Comparison of ENCODE assay signal across 8 mouse cellular contexts in genomic region chr14:30716953-30717285, GRCm38 (mm10). TPM values are rescaled to one million over a fixed set of nuclear protein-coding genes. Genes with fewer than 3 reads are reported as not detected.
DNase-seq lines count a peak whose midpoint lies in the region; ATAC-seq and TF ChIP-seq lines count a peak whose summit lies in the region.

No protein-coding gene starts in this region.

- peak overlapping the region; percentile 75 for H3K4me2 ChIP-seq in hindbrain, embryonic 14.5 days (replicated peaks)
- H3K4me2 ChIP-seq in liver, embryonic 16.5 days (ENCODE audit: low read depth, low read length), result peak overlapping the region; percentile 99

- TF ChIP-seq CTCF in small intestine, adult 2 months (IDR thresholded peaks at IDR 0.05; ENCODE audit: extremely low read depth, insufficient read length, insufficient replicate concordance, low read depth, low read length), result no peak

- 6% methylated on average over 7 of the region's 7 CpGs for WGBS in hindbrain, embryonic 14.5 days
- 8% methylated on average over 7 of the region's 7 CpGs for WGBS in liver, embryonic 16.5 days (ENCODE audit: insufficient replicate concordance)
- 3% methylated on average over 7 of the region's 7 CpGs for WGBS in small intestine, adult 2 months

- ATAC-seq in hindbrain, embryonic 14.5 days (ENCODE audit: low FRiP score), result no peak
- ATAC-seq in liver, embryonic 16.5 days (ENCODE audit: low read depth), result peak; percentile 58

- no peaks in the 10 kb centered on the region for H3K27me3 ChIP-seq in hindbrain, embryonic 14.5 days (ENCODE audit: control insufficient read depth, insufficient read depth, low read length)
- peaks cover 10% of the 10 kb centered on the region for H3K27me3 ChIP-seq in liver, embryonic 16.5 days (ENCODE audit: control insufficient read depth, insufficient read depth, low read depth, low read length)
- peaks cover 5% of the 10 kb centered on the region; the same call in 1 of the 2 replicates for H3K27me3 ChIP-seq in small intestine, adult 2 months (ENCODE audit: control insufficient read depth, insufficient read depth, low read length)

- H3K4me3 ChIP-seq in hindbrain, embryonic 14.5 days (replicated peaks; ENCODE audit: low read length), result peak overlapping the region; percentile 83
- peak overlapping the region; percentile 95 for H3K4me3 ChIP-seq in liver, embryonic 16.5 days (ENCODE audit: low read depth, low read length)
- H3K4me3 ChIP-seq in small intestine, adult 2 months (ENCODE audit: low read depth, low read length), result peak overlapping the region; percentile 89

- no peak overlapping the region for H3K27ac ChIP-seq in hindbrain, embryonic 14.5 days
- H3K27ac ChIP-seq in liver, embryonic 16.5 days (ENCODE audit: low read length), result peak overlapping the region; percentile 89
- H3K27ac ChIP-seq in small intestine, adult 2 months (ENCODE audit: insufficient read depth, low read depth, low read length), result no peak overlapping the region

- H3K4me1 ChIP-seq in hindbrain, embryonic 14.5 days (replicated peaks; ENCODE audit: control insufficient read depth, insufficient read depth, low read length), result peaks cover 10% of the 10 kb centered on the region
- H3K4me1 ChIP-seq in liver, embryonic 16.5 days (ENCODE audit: control insufficient read depth, low read depth, low read length), result peaks cover 13% of the 10 kb centered on the region
- no peaks in the 10 kb centered on the region; the same call in 1 of the 2 replicates for H3K4me1 ChIP-seq in small intestine, adult 2 months (ENCODE audit: control insufficient read depth, insufficient read depth, insufficient read length, low read length)

- no peaks in the 10 kb centered on the region for H3K36me3 ChIP-seq in hindbrain, embryonic 14.5 days (replicated peaks; ENCODE audit: control insufficient read depth, insufficient read depth)
- H3K36me3 ChIP-seq in liver, embryonic 16.5 days (ENCODE audit: control insufficient read depth, insufficient read depth), result no peaks in the 10 kb centered on the region
- H3K36me3 ChIP-seq in small intestine, adult 2 months (ENCODE audit: control insufficient read depth, insufficient read depth, low read length), result no peaks in the 10 kb centered on the region

- peak; percentile 9 for DNase-seq in retina, adult 2 months (ENCODE audit: low read depth, low spot score)
- no peak for DNase-seq in retina, postnatal 1 day
- peak; percentile 40 for DNase-seq in c-Kit-positive CD71-positive TER-119-positive erythroid progenitor cells, embryonic 14.5 days (ENCODE audit: low spot score)
- no peak for DNase-seq in hindbrain, embryonic 14.5 days (ENCODE audit: low spot score)
- no peak for DNase-seq in layer of hippocampus, postnatal 14 days (ENCODE audit: low spot score in 2 of 2)
- no peak for DNase-seq in urinary bladder, postnatal 14 days (ENCODE audit: low spot score)

- H3K9me3 ChIP-seq in hindbrain, embryonic 14.5 days (ENCODE audit: control insufficient read depth, low read length), result no peaks in the 10 kb centered on the region
- no peaks in the 10 kb centered on the region for H3K9me3 ChIP-seq in liver, embryonic 16.5 days (replicated peaks; ENCODE audit: control insufficient read depth, low read length)

- no peak for TF ChIP-seq POLR2A in small intestine, adult 2 months (IDR thresholded peaks at IDR 0.05; ENCODE audit: low read depth, low read length)

- peak overlapping the region; percentile 77 for H3K9ac ChIP-seq in hindbrain, embryonic 14.5 days
- peak overlapping the region; percentile 90 for H3K9ac ChIP-seq in liver, embryonic 16.5 days (ENCODE audit: low read depth, low read length)

RNA-seq across cellular contexts. Expression of gene Sfmbt1, which starts 2.3 kb away (rescaled TPM):
- 19.8 and 20.0 TPM in 2 replicates for polyA plus RNA-seq in hindbrain, embryonic 14.5 days (2014; fragmentation: Nextera tagmentation; extraction: Ambion mirVana)
- polyA plus RNA-seq in liver, embryonic 16.5 days (2015; fragmentation: Nextera tagmentation; extraction: Ambion mirVana), result 11.0 and 12.0 TPM in 2 replicates
- 0.28 and 0.62 TPM in 2 replicates for polyA plus RNA-seq in small intestine, adult 2 months (2012; rRNA removed)
- 10 to 100 TPM; 25.4 to 27.8 TPM for total RNA-seq in layer of hippocampus, postnatal 14 days (2021)

Comparison
In these comparisons a context has a peak if more than half of its experiments do, and no peak if none do; other contexts are left out.
1. DNase-seq: peak in retina, adult 2 months (single experiment) and c-Kit-positive CD71-positive TER-119-positive erythroid progenitor cells, embryonic 14.5 days (single experiment); none in retina, postnatal 1 day (single experiment), hindbrain, embryonic 14.5 days (single experiment), layer of hippocampus, postnatal 14 days (0 of 2) and urinary bladder, postnatal 14 days (single experiment).
2. Peak in every context shown above with its lines, with median percentiles within 50 percentile points of each other: H3K4me3 ChIP-seq.